Mouse (Mus musculus): ENCODE data around the gene Fgf5.

Gene Fgf5

GRCm38 (mm10) chr5:98253838-98254821, at the start of gene Fgf5:
Fgf5 (plus strand) TSS chr5:98254184.
- no peak for DNase-seq (ENCODE audit: low read depth, low spot score)

DNA sequence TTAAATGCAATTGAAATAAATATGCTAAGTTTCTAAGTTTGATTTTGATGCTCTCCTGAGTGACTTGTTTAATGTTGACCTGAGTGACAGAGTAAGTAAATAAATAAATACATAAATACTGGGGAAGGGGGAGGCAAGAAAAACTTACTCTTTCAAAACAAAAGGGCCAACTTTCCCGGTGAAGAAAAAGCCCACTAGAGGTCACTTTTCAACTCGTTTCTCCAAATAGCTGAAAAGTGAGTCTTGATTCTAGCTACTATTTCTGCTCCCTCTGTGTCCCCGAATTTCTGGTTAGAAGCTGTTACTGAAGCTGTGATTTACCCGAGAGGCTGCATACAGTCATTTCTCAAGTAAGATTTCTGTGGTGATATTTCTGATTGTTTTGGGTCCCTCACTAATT, 41.5 kb upstream of the Fgf5 start:
- no peak for DNase-seq (ENCODE audit: low read depth, low spot score)

- no peak for DNase-seq (ENCODE audit: low read depth, low spot score)
These were observed 32.0 kb upstream of the Fgf5 start for GRCm38 (mm10) chr5:98221956-98222355.

GRCm38 (mm10) chr5:98226710-98227109, 27.3 kb upstream of the Fgf5 start:
- DNase-seq (ENCODE audit: low read depth, low spot score), result no peak

GRCm38 (mm10) chr5:98229456-98229855, 24.5 kb upstream of the Fgf5 start:
- no peak for DNase-seq (ENCODE audit: low read depth, low spot score)

DNA sequence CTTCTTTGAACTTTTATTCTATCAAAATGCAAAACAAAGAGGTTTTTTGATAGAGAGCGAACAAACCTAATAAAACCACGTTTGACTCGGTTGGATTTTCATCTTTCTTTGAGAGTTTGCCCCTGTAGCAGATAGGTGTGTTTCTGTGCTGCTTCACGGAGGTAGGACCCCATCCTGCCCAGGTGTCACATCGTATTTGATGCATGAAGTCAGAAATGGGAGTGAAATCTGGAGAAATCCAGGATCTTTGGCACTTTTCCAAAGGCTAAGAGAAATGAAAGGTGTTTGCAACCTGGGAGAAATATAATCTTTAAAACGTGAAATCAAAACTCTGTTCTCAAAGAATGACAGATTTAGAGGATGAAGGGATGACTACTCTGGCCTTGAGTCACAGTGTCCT, 15.5 kb upstream of the Fgf5 start:
- DNase-seq (ENCODE audit: low read depth, low spot score), result no peak

- DNase-seq (ENCODE audit: low read depth, low spot score), result no peak
These were observed 12.6 kb upstream of the Fgf5 start for GRCm38 (mm10) chr5:98241322-98241829.

- DNase-seq (ENCODE audit: low read depth, low spot score), result no peak
These were observed 8.7 kb upstream of the Fgf5 start for GRCm38 (mm10) chr5:98245303-98245702.

- no peak for DNase-seq (ENCODE audit: low read depth, low spot score)
These were observed 8.0 kb upstream of the Fgf5 start for GRCm38 (mm10) chr5:98245976-98246375.

DNA sequence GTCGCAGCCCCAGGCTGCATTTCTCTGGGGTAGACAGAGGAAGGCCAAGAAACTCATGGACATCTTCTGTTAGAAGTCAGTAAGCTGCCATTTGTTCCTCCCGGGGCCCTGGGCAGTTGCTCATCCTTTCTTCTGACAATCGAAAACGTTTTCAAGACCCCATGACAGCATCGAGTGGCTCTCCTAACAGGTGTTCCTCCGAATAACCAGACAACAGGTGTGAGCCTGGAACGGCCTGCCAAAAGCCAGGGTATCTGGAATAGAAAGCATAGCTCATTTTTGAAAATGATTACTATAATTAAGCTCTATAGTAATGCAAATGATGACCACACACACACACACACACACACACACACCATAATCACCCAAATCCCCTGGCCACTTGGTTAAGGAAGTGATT, 7.2 kb upstream of the Fgf5 start:
- no peak for DNase-seq (ENCODE audit: low read depth, low spot score)

DNA sequence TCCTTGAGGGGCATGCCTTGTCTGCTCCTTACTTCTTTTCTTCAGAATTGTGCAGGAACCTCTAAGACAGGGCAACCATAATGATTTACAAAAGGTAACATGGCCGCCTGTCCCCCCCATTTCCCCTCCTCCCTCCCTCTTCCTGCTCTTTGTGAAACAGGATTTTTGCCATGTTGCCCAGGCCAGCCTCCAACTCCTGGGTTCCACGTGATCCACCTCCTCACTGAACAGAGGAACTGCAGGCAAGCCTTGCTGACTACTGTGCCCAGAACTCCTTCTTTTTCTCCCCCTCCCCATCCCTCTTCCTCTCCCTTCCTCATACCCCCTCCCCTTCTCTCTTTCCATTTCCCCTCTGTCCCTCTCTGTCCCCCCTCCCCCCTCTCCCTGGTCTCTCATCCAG, 6.5 kb upstream of the Fgf5 start:
- no peak for DNase-seq (ENCODE audit: low read depth, low spot score)

DNA sequence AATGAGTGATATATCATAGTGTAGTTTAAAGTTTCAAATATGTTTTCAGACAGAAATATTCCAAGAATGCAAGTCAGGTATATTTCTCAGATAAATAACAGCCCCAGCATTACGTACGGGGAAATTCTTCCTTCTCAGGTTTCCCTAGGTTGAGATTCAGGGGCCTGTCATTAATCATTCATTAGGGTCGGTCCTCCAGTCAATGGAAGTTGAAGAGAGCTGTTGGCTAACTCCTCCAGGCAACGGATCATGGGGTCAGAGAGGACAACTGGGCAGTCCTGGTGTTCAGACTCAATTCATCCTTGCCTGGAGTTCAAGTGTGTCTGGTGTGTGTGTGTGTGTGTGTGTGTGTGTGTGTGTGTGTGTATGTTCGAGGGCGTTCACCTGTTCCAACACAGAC, 837 bp upstream of the Fgf5 start:
- DNase-seq (ENCODE audit: low read depth, low spot score), result no peak

DNA sequence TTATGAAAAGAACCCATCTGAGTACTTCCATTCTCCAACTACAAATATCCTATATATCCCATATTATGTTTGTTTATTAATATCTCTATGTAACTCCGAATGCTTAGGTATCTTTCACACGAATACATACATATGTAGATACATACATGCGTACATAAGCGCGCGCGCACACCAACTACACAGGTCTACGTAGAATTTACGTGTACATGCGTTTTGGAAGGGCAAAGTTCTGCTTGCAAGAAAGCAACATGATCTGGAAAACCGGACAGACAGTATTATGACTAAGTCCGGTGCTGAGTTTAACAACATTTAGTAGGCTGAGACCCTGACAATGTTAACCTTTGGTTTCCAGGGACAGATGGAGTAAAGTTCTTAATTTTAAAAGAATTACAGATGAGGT, 1.2 kb downstream of the Fgf5 start:
- no peak for DNase-seq (ENCODE audit: low read depth, low spot score)

DNA sequence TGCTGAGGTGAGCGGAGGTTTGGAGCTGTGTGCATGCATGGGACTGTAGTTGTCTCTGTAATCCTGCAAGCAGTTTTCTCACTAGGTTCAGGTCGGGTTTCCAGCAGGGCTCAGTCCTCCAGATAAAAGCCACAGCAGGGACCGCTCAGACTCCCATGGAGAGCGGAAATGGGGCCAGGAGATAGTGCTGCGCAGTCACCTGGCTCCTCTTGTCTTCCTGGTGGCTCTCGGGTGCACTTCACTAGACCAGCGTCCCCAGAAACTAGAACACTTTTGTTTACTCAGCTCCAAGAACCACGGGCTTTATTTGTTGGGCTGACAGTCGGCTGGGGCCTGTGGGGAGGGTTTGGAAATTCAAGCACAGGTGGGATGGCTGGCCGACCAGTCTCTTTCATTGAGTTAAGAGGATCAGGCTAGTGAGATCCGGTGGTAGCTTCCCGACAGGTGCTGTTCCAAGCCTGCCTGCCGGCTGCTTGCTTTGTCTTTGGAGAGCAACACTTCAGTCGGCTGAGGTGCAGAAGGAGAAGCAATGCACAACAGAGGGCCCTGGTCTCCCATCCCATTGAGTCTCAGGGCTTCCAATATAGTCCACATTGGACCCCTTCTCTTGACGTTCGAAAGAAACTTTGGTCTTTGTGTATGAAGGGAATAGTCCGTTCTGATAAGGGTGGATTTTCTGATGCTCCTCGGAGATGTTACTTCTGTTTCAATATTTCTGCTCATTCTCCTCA, 1.9 kb downstream of the Fgf5 start:
- no peak for DNase-seq (ENCODE audit: low read depth, low spot score)

GRCm38 (mm10) chr5:98275318-98275818, 21.4 kb downstream of the Fgf5 start:
- no peak for DNase-seq (ENCODE audit: low read depth, low spot score)

DNA sequence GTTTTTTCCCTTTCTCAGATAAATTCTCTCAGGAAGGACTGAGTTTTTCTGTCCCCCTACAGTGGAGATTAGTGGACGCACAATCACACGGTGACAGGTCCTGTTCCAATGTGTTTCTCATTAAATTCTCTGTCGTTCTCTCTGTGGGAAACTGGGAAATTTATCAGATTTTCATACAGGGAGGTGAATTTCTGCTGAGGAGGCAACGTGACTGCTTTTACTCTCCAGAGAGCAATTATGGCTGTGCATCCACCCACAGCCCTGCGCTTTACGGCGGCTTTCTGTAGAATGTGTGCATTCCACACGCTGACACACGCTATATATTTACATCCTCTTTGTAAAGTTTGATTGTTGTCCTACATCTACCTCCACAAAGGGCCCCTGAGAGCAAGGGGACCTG, 28.0 kb downstream of the Fgf5 start:
- DNase-seq (ENCODE audit: low read depth, low spot score), result no peak

DNA sequence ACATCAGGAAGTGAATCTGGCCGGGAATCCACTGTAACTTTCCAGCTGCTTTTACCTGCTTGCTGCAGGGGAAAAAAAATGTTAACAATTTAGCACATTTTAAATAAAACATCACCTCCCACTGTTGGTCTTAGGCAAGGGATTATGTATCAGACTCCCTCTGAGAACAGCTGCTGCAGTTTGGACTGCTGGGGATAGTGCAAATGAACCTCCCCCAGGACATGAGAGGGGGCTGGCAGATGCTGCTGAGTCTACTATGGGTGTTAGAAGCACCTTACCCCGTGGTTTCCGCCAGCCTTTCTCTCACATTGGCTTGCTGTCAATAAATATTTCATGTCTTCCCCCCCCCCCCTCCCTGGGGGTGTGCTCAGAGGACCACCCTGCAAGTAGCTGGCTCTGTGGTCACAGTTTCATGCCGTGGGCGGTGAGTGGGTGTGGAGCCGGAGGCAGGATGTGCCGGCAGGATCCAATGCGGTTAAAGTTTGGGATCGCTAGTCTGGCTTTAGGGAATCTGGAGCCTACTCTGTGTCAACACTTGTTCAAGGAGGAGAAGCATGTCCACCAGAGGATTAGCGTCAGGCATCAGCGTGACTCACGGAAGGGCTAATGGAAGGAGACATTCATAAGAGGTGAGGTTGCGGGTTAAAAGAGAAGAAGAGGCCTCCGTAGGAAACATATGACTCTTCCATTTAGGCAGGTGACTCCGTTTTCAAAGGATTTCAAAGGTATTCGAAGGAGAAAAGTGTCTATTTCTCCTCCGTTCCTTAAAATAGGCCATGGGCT, 29.9 kb downstream of the Fgf5 start:
- DNase-seq (ENCODE audit: low read depth, low spot score), result no peak

DNA sequence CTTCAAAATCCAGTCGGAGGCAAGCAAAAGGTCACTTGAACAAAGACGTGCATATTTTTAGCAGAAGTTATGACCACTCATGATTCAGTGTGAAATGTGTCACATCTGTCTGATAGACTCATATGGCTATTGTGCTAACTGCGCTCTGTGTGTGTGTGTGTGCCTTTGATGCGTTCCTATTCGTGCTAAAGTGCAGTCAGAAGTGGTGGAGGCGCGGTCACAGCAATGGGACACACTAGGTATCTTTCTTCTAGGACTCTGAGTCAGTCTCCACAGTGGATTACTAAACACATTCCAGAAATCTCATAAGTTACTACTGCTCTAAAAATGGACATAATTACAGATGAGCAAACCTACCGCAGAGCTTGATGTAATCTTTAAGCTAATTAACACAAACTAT, 36.7 kb downstream of the Fgf5 start:
- no peak for DNase-seq (ENCODE audit: low read depth, low spot score)

- no peak for DNase-seq (ENCODE audit: low read depth, low spot score)
These were observed 38.5 kb downstream of the Fgf5 start for GRCm38 (mm10) chr5:98292388-98293048.

- no peak for DNase-seq (ENCODE audit: low read depth, low spot score)
These were observed 39.2 kb downstream of the Fgf5 start for GRCm38 (mm10) chr5:98293049-98293715.

DNA sequence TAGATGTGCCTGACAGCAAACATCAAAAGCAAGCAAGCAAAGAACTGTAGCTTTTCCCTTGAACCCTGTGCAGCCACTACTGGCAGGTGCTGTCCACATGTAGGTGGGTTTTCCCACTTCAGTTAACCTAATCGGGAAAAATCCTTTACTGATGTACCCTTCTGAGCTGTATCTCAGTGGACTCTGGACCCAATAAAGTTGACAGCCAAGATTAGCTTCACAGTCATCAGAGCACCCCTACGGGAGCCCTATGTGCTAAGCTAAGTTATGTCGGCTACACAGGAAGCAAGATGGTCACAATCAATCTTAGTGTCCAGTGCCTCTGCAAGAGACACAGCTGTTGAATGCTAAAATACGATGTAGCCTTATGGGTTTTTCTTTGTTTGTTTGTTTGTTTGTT, 46.1 kb downstream of the Fgf5 start:
- DNase-seq (ENCODE audit: low read depth, low spot score), result no peak
